Mouse (Mus musculus): ENCODE measurements at regions not wholly inside any gene's neighbourhood (a gene's known extent, or its start where the extent isn't known, plus 50 kb on each side); places are given as distances from the start of the nearest gene placed in this dataset.
A peak's percentile ranks its signal among the peaks of the same experiment; 100 is the strongest.

DNA sequence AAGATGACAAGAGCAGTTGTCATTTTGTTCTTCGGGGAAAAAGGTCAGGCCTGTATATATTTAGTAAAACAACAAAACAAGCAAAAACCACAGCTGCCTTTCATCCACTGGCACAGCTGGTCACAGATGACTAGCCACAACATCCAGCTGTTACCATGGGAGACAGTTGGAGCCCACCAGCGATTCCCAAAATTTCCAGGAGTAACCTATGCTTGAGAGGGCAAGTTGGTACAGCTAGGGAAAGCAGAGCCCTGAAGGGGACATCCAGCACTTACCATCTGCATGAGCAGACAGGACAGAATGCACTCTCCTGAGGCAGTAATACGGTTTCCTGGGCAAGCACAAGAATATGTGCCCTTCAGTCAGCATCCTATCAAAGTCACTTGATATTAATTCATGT is 62.9 kb upstream of the Nap1l1 start:
- no peak overlapping the region for H3K4me2 ChIP-seq
- H3K36me3 ChIP-seq (ENCODE audit: control insufficient read depth, insufficient read depth, low read length), result no peaks in the 10 kb centered on the region
- no peaks in the 10 kb centered on the region for H3K9me3 ChIP-seq (ENCODE audit: control insufficient read depth, low read length)
- DNase-seq (ENCODE audit: low spot score, missing footprints) (no peak), ATAC-seq (ENCODE audit: low FRiP score) (no peak)
- no peaks in the 10 kb centered on the region for H3K4me1 ChIP-seq (ENCODE audit: control insufficient read depth, insufficient read depth, low read length)
- H3K9ac ChIP-seq (ENCODE audit: low read length), result no peak overlapping the region
- H3K4me3 ChIP-seq (ENCODE audit: low read depth, low read length), result no peak overlapping the region
- 59% methylated on average over 3 of the region's 3 CpGs for WGBS
- H3K27me3 ChIP-seq (ENCODE audit: control insufficient read depth, insufficient read depth, low read length), result no peaks in the 10 kb centered on the region
- no peak overlapping the region for H3K27ac ChIP-seq (ENCODE audit: low read depth, low read length)

DNA sequence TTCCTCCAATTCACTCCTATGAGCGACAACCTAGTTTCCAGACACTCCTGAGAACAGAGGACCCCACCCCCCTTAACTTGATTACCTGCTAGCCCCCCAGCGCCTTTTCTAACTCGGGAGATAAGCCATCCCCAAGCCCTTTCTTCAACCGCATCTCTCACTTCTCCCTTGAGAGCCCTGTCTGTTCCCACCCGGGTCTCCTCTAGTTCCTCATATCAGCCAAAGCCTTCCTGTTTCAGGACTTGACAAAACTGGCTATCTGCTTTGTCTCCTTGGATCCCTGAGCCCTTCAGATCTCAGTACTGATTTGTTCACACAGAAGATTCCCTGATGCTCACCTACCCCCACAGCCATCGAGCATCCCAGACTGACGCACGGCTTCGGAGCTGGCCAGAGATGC is 61.5 kb upstream of the Nap1l1 start:
- Histone ChIP-seq H3K4me3 (ENCODE audit: low read depth, low read length) (no peak overlapping the region), H3K9me3 (ENCODE audit: control insufficient read depth, low read length) (no peaks in the 10 kb centered on the region), H3K4me2 (no peak overlapping the region), H3K36me3 (ENCODE audit: control insufficient read depth, insufficient read depth, low read length) (no peaks in the 10 kb centered on the region), H3K9ac (ENCODE audit: low read length) (no peak overlapping the region), H3K4me1 (ENCODE audit: control insufficient read depth, insufficient read depth, low read length) (no peaks in the 10 kb centered on the region), H3K27ac (ENCODE audit: low read depth, low read length) (no peak overlapping the region), H3K27me3 (ENCODE audit: control insufficient read depth, insufficient read depth, low read length) (no peaks in the 10 kb centered on the region)
- ATAC-seq (ENCODE audit: low FRiP score) (no peak), DNase-seq (ENCODE audit: low spot score, missing footprints) (no peak)
- 94% methylated on average over 9 of the region's 9 CpGs for WGBS

DNA sequence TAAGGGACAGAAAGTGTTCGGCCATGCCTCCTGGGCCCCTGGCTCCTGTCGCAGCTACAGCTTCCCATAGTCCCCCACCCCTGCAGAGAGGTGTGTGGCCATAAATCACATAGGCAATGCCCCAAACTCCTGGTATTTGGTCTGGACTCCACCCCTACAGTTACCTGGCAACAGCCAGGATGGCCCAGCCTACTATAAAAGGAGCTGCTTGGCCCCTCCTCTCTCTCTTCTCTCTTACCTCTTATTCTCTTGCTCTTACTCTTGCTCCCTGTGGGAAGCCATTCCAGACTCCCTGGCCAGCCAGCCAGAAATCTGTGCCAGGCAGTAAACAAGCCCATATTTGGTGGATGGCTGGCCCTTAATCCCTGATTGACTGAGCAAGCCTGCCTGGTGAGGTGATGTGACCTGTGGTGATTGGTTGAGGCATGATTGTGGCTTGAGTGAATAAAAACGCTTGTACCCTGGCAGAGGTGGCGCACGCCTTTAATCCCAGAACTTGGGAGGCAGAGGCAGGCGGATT is 56.4 kb upstream of the Nap1l1 start:
- H3K27me3 ChIP-seq (ENCODE audit: control insufficient read depth, insufficient read depth, low read length), result no peaks in the 10 kb centered on the region; the same call in 1 of the 2 replicates

DNA sequence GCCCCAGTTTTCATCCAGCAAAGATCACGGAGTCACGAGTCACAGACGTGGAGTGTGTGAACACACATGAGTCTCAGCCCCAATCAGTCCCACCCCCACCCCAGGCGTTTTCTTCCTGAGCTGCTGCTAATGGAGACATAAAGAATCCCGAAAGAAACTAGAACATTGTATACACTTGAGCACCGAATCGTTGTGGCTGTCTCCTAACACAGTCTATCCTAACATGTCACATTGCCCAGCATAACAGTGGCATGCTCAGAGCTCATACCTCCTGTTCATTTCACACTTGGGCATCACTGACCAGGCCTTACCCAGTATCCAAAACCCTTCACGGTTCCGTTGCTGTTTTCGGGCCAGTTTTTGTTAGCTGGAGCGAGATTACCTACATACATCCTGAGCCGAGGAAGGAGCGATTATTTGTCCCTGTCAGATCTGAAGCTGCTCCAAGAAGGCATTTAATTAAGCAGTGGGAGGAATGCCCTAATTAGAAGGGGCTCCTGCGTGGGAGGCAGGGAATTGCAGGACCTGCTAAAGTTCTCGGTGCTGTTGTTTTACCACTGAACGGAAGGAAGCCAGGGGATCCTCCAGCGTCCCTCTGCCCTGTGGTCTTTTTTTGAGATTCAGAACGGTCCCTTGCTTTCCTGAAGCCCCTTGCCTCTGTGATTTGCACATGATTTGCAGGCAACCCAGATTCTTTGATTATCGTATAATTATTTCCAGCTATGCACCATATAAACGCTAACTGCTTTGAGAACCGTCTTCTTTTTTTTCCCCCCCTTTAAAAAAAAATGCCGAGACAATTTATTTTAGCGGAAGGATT is 53.4 kb upstream of the Nap1l1 start:
- H3K36me3 ChIP-seq (ENCODE audit: control insufficient read depth, insufficient read depth, low read length), result no peaks in the 10 kb centered on the region
- no peaks in the 10 kb centered on the region for H3K9me3 ChIP-seq (ENCODE audit: control insufficient read depth, low read length)
- H3K4me2 ChIP-seq, result peak overlapping the region; percentile 1
- peak overlapping the region; percentile 46 for H3K9ac ChIP-seq (ENCODE audit: low read length)
- no peaks in the 10 kb centered on the region; the same call in 1 of the 2 replicates for H3K27me3 ChIP-seq (ENCODE audit: control insufficient read depth, insufficient read depth, low read length)
- peaks cover 14% of the 10 kb centered on the region for H3K4me1 ChIP-seq (ENCODE audit: control insufficient read depth, insufficient read depth, low read length)
- ATAC-seq (ENCODE audit: low FRiP score) (no peak), DNase-seq (ENCODE audit: low spot score, missing footprints) (peak; percentile 92)
- H3K4me3 ChIP-seq (ENCODE audit: low read depth, low read length), result no peak overlapping the region
- 35% methylated on average over 23 of the region's 23 CpGs for WGBS
- H3K27ac ChIP-seq (ENCODE audit: low read depth, low read length), result no peak overlapping the region

More for the DNA sequence above, 56.4 kb upstream of the Nap1l1 start:
- 86% methylated on average over 6 of the region's 6 CpGs for WGBS
- ATAC-seq (ENCODE audit: low FRiP score) (no peak), DNase-seq (ENCODE audit: low spot score, missing footprints) (no peak)
- Histone ChIP-seq H3K27ac (ENCODE audit: low read depth, low read length) (no peak overlapping the region), H3K9me3 (ENCODE audit: control insufficient read depth, low read length) (no peaks in the 10 kb centered on the region), H3K9ac (ENCODE audit: low read length) (no peak overlapping the region), H3K4me2 (no peak overlapping the region), H3K36me3 (ENCODE audit: control insufficient read depth, insufficient read depth, low read length) (no peaks in the 10 kb centered on the region), H3K4me3 (ENCODE audit: low read depth, low read length) (no peak overlapping the region), H3K4me1 (ENCODE audit: control insufficient read depth, insufficient read depth, low read length) (peaks cover 5% of the 10 kb centered on the region)

DNA sequence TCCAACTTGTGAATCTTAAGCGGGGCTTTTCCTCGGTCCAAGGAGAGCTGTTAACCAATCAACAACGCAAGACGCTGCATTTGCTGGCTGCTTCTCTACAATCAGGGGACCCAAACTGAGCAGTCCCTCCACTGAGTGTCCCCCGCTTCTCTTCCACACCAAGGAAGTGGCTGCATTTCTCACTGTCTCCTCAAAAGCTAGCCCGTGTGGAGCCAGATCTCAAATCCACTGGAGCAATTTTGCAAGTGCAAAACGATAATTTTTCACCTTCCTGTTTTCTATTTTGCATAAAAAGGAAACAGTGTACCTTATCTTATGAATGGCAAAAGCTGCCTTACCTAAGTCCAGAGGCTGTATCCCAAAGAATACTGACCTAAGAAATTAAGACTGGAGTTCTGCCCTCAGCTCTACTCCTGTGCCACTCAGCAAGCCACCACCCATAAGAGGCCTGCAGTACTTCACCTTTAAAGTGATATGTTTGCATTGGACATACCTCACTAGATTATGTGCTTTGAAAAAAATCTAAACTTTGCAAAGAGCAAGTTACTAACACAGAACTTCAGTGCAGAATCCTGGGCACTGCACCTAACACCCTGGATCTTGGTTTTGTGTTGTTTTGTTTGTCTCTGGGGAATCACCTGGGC is 52.7 kb upstream of the Nap1l1 start:
- H3K36me3 ChIP-seq (ENCODE audit: control insufficient read depth, insufficient read depth, low read length), result no peaks in the 10 kb centered on the region
- no peak overlapping the region for H3K4me3 ChIP-seq (ENCODE audit: low read depth, low read length)
- H3K4me2 ChIP-seq, result peak overlapping the region; percentile 1
- H3K9ac ChIP-seq (ENCODE audit: low read length), result peak overlapping the region; percentile 46; the same call in 1 of the 2 replicates
- WGBS, result 22% methylated on average over 7 of the region's 7 CpGs
- DNase-seq (ENCODE audit: low spot score, missing footprints) (no peak), ATAC-seq (ENCODE audit: low FRiP score) (no peak)
- H3K27ac ChIP-seq (ENCODE audit: low read depth, low read length), result no peak overlapping the region
- H3K4me1 ChIP-seq (ENCODE audit: control insufficient read depth, insufficient read depth, low read length), result peaks cover 14% of the 10 kb centered on the region
- H3K27me3 ChIP-seq (ENCODE audit: control insufficient read depth, insufficient read depth, low read length), result no peaks in the 10 kb centered on the region; the same call in 1 of the 2 replicates
- H3K9me3 ChIP-seq (ENCODE audit: control insufficient read depth, low read length), result no peaks in the 10 kb centered on the region

DNA sequence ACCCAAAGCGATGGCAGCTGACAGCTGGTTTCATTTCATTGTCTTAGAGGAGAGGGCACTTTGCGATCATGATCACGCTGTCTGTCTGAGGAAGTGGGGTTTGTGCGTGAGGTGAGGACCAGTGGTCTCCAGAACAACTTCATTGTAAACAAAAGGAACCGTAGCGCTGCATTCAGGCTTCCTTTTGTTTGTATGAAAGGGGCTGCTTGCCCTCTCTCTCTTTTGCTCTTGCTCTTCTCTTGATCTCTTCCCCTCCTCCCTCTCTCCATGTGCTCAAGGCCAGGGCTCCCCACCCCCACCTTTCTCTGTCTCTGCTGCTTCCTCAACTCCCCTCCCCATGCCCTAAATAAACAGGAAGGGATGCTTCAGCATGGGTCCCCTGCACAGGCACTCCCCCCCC is 51.0 kb upstream of the Nap1l1 start:
- WGBS, result 4% methylated on average over 6 of the region's 6 CpGs
- Histone ChIP-seq H3K27ac (ENCODE audit: low read depth, low read length) (peak overlapping the region; percentile 14; the same call in 1 of the 2 replicates), H3K4me3 (ENCODE audit: low read depth, low read length) (no peak overlapping the region), H3K27me3 (ENCODE audit: control insufficient read depth, insufficient read depth, low read length) (no peaks in the 10 kb centered on the region; the same call in 1 of the 2 replicates), H3K4me2 (peak overlapping the region; percentile 37), H3K36me3 (ENCODE audit: control insufficient read depth, insufficient read depth, low read length) (no peaks in the 10 kb centered on the region), H3K9me3 (ENCODE audit: control insufficient read depth, low read length) (no peaks in the 10 kb centered on the region), H3K9ac (ENCODE audit: low read length) (peak overlapping the region; percentile 42), H3K4me1 (ENCODE audit: control insufficient read depth, insufficient read depth, low read length) (peaks cover 14% of the 10 kb centered on the region)
- ATAC-seq (ENCODE audit: low FRiP score) (peak; percentile 80), DNase-seq (ENCODE audit: low spot score, missing footprints) (peak; percentile 95)

DNA sequence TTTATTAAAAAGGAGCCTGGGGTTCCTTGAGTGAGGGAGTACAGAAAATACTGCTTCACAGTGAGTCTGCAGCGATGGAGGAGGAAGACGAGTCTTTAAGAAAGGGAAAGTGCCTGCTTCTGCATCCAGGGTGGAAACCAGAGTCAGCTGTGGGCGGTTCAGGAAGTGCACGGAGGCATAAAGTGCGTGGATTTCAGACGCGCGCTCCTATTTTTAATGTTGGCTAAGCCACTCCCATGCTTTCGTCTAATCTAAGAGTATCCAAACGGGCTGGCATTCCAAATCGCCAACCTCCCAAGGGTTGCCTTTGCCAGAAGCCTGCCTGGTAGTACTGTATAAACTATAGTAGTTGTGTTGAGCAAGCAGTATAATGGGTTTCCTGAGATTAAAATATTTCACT is 50.4 kb upstream of the Nap1l1 start:
- Histone ChIP-seq H3K4me2 (peak overlapping the region; percentile 24), H3K4me3 (ENCODE audit: low read depth, low read length) (no peak overlapping the region), H3K9me3 (ENCODE audit: control insufficient read depth, low read length) (no peaks in the 10 kb centered on the region), H3K36me3 (ENCODE audit: control insufficient read depth, insufficient read depth, low read length) (no peaks in the 10 kb centered on the region), H3K27me3 (ENCODE audit: control insufficient read depth, insufficient read depth, low read length) (no peaks in the 10 kb centered on the region; the same call in 1 of the 2 replicates), H3K9ac (ENCODE audit: low read length) (no peak overlapping the region), H3K4me1 (ENCODE audit: control insufficient read depth, insufficient read depth, low read length) (peaks cover 14% of the 10 kb centered on the region), H3K27ac (ENCODE audit: low read depth, low read length) (no peak overlapping the region)
- 36% methylated on average over 11 of the region's 11 CpGs for WGBS
- DNase-seq (ENCODE audit: low spot score, missing footprints) (peak; percentile 90), ATAC-seq (ENCODE audit: low FRiP score) (peak; percentile 31; the same call in 1 of the 2 replicates)

Measured in midbrain, embryonic 11.5 days (tissue).